Mouse (Mus musculus) G1E (cell line): ENCODE results near the gene Muc15. TPM values are rescaled to one million over a fixed set of nuclear protein-coding genes. Genes with fewer than 3 reads are reported as not detected.

ENCODE experiments used
- polyA plus RNA-seq: library from polyadenylated mRNA; stranded (reverse); fragments of >175 nt; gene quantifications from 2 replicates; pipeline ENCODE4 v1.2.3, GENCODE M21; 2012
- total RNA-seq, 2 experiments: library from RNA; stranded (forward) in 1 of 2; stranded (reverse) in 1 of 2; fragments of 200-1000 nt in 1 of 2; fragments of >200 nt in 1 of 2; fragmentation: Nextera tagmentation in 1 of 2; gene quantifications; 2 replicates each; pipeline ENCODE4 v1.2.3; 2014 to 2017

The Muc15 gene
- total and polyA plus RNA-seq, 3 experiments: 0.05 TPM; not detected in 2

Other genes with a start within 250 kb of the Muc15 start
- not detected in 2 replicates for gene Slc5a12, start 124.0 kb upstream of the Muc15 start, total RNA-seq (2014; fragmentation: Nextera tagmentation)
- 0.27 TPM in 1 of 2 replicates, not detected in the other for gene Slc5a12, start 124.0 kb upstream of the Muc15 start, total RNA-seq (2017)
- not detected in 2 replicates for gene Slc5a12, start 124.0 kb upstream of the Muc15 start, polyA plus RNA-seq
- gene Ano3, start 229.6 kb downstream of the Muc15 start, total RNA-seq (2014; fragmentation: Nextera tagmentation): 3.7 and 4.3 TPM in 2 replicates
- 1.3 TPM in 2 replicates for gene Ano3, start 229.6 kb downstream of the Muc15 start, total RNA-seq (2017)
- gene Ano3, start 229.6 kb downstream of the Muc15 start, polyA plus RNA-seq: 0.01 and 0.02 TPM in 2 replicates